Mouse (Mus musculus): Measurements from ENCODE around the gene Drosha.
"Not testable (repeated sequence)": the region's sequence is repeated elsewhere in the genome, so short reads cannot be mapped to it uniquely, and the experiment has no call there.

The Drosha gene

GRCm38 (mm10) chr15:12931481-12931880 is 106.9 kb downstream of the Drosha start:
- no peak for DNase-seq (ENCODE audit: extremely low read depth, low read depth)

GRCm38 (mm10) chr15:12936217-12936732 is 111.7 kb downstream of the Drosha start:
- no peak for DNase-seq (ENCODE audit: extremely low read depth, low read depth)

- not testable (repeated sequence) for DNase-seq (ENCODE audit: extremely low read depth, low read depth)
These were observed 112.7 kb downstream of the Drosha start for GRCm38 (mm10) chr15:12937326-12937725.

GRCm38 (mm10) chr15:12941106-12941505 is 116.5 kb downstream of the Drosha start:
- no peak for DNase-seq (ENCODE audit: extremely low read depth, low read depth)

GRCm38 (mm10) chr15:12941651-12942180 is 117.1 kb downstream of the Drosha start:
- DNase-seq (ENCODE audit: extremely low read depth, low read depth) = no peak

- no peak for DNase-seq (ENCODE audit: extremely low read depth, low read depth)
These were observed 117.8 kb downstream of the Drosha start for GRCm38 (mm10) chr15:12942424-12942823.

- DNase-seq (ENCODE audit: extremely low read depth, low read depth) = no peak
These were observed 133.4 kb downstream of the Drosha start for GRCm38 (mm10) chr15:12958051-12958450.

- DNase-seq (ENCODE audit: extremely low read depth, low read depth) = no peak
These were observed 137.6 kb downstream of the Drosha start for GRCm38 (mm10) chr15:12962179-12962578.

- no peak for DNase-seq (ENCODE audit: extremely low read depth, low read depth)
These were observed 140.6 kb downstream of the Drosha start for GRCm38 (mm10) chr15:12965209-12965608.

GRCm38 (mm10) chr15:12968815-12969214 is 144.2 kb downstream of the Drosha start:
- DNase-seq (ENCODE audit: extremely low read depth, low read depth) = no peak

GRCm38 (mm10) chr15:12972441-12972840 is 147.8 kb downstream of the Drosha start:
- DNase-seq (ENCODE audit: extremely low read depth, low read depth) = no peak

All from MEL-GATA-1-ER (cell line).